Mouse (Mus musculus): ENCODE measurements around the gene Tiam2. TPM values are rescaled to one million over a fixed set of nuclear protein-coding genes. Genes with fewer than 3 reads are reported as not detected.

The Tiam2 gene
- polyA plus RNA-seq, 1 experiment = 2.5 TPM

DNA sequence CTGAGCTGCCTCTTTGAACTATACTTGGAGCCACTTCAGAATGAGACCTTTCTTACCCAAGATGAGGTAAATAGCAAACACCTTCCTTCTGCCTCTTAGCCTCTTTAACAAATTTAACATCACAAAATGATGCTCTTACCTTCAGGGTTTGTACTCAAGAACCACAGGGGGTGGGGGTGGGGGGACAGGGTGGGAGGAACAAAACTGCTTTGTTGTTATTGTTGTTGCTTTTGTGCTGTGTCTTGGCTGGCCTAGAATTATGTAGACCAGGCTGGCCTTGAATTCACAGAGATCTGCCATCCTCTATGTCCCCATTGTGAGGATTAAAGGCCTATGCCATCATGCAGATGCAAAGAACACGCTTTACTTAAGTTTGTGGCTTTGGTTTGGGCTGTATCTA is 179.3 kb downstream of the Tiam2 start:
- Histone ChIP-seq H3K27ac (ENCODE audit: insufficient read depth, low read length) (peak overlapping the region; percentile 78), H3K9ac (ENCODE audit: low read depth, poor library complexity, severe bottlenecking) (no peak overlapping the region), H3K9me3 (replicated peaks; ENCODE audit: control insufficient read depth, insufficient read depth, low read length, poor library complexity, severe bottlenecking) (no peaks in the 10 kb centered on the region; the same call in 1 of the 2 replicates), H3K4me1 (ENCODE audit: control insufficient read depth, insufficient read depth, low read length) (peaks cover 9% of the 10 kb centered on the region), H3K27me3 (ENCODE audit: control insufficient read depth, insufficient read depth, low read length, poor library complexity, severe bottlenecking) (no peaks in the 10 kb centered on the region), H3K36me3 (ENCODE audit: control insufficient read depth, insufficient read depth, low read length, poor library complexity, severe bottlenecking) (no peaks in the 10 kb centered on the region), H3K4me3 (ENCODE audit: low read depth, low read length) (no peak overlapping the region)
- TF ChIP-seq CTCF (IDR thresholded peaks at IDR 0.05; ENCODE audit: low read depth, low read length) = no peak
- no peak for TF ChIP-seq POLR2A (IDR thresholded peaks at IDR 0.05; ENCODE audit: insufficient read depth, low read length)
- no peak for TF ChIP-seq EP300 (IDR thresholded peaks at IDR 0.05; ENCODE audit: insufficient read depth, low read depth, low read length)

DNA sequence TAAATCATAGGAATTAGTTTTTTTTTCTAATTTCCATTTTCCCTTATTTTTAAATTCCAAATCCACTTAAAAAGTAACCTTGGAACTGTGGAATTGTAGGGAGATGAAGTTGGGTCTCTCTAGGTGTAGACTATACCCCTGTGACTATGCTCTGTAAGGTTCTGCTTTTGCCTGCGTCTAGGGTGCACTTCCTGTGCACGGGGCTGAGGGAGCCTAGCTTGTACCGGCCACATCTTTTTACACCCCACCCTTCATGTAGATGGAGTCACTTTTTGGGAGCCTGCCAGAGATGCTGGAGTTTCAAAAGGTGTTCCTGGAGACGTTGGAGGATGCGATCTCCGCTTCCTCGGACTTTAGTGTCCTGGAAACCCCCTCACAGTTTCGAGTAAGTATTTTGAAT is 180.1 kb downstream of the Tiam2 start:
- TF ChIP-seq EP300 (IDR thresholded peaks at IDR 0.05; ENCODE audit: insufficient read depth, low read depth, low read length) = no peak
- TF ChIP-seq POLR2A (IDR thresholded peaks at IDR 0.05; ENCODE audit: insufficient read depth, low read length) = no peak
- no peak for TF ChIP-seq CTCF (IDR thresholded peaks at IDR 0.05; ENCODE audit: low read depth, low read length)
- no peaks in the 10 kb centered on the region; the same call in 1 of the 2 replicates for H3K9me3 ChIP-seq (replicated peaks; ENCODE audit: control insufficient read depth, insufficient read depth, low read length, poor library complexity, severe bottlenecking)
- H3K27me3 ChIP-seq (ENCODE audit: control insufficient read depth, insufficient read depth, low read length, poor library complexity, severe bottlenecking) = no peaks in the 10 kb centered on the region
- H3K4me1 ChIP-seq (ENCODE audit: control insufficient read depth, insufficient read depth, low read length) = peaks cover 9% of the 10 kb centered on the region
- no peaks in the 10 kb centered on the region for H3K36me3 ChIP-seq (ENCODE audit: control insufficient read depth, insufficient read depth, low read length, poor library complexity, severe bottlenecking)
- no peak overlapping the region for H3K27ac ChIP-seq (ENCODE audit: insufficient read depth, low read length)
- H3K9ac ChIP-seq (ENCODE audit: low read depth, poor library complexity, severe bottlenecking) = no peak overlapping the region
- H3K4me3 ChIP-seq (ENCODE audit: low read depth, low read length) = no peak overlapping the region

DNA sequence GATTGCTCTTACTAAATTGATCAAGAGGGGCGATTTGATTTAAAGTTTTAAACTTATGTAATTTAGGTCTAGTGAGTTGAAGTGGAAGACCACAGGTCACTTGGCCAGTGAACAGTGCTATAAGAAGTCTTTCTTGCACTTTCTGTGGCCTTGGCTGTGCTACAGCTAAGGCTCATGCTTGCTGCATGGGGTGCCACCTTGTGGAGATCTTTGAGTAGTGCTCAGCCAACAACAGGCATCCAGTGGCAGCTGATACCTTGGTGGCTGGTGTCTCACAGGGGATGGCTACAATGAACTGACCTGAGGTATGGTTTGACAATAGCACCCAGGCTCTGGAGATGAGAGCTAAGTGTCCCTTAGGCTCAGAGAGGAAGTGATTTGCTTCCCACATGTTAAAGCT is 183.5 kb downstream of the Tiam2 start:
- Histone ChIP-seq H3K9ac (ENCODE audit: low read depth, poor library complexity, severe bottlenecking) (no peak overlapping the region), H3K9me3 (replicated peaks; ENCODE audit: control insufficient read depth, insufficient read depth, low read length, poor library complexity, severe bottlenecking) (no peaks in the 10 kb centered on the region; the same call in 1 of the 2 replicates), H3K36me3 (ENCODE audit: control insufficient read depth, insufficient read depth, low read length, poor library complexity, severe bottlenecking) (no peaks in the 10 kb centered on the region), H3K4me1 (ENCODE audit: control insufficient read depth, insufficient read depth, low read length) (peaks cover 5% of the 10 kb centered on the region), H3K27ac (ENCODE audit: insufficient read depth, low read length) (no peak overlapping the region), H3K4me3 (ENCODE audit: low read depth, low read length) (no peak overlapping the region), H3K27me3 (ENCODE audit: control insufficient read depth, insufficient read depth, low read length, poor library complexity, severe bottlenecking) (no peaks in the 10 kb centered on the region)
- TF ChIP-seq POLR2A (IDR thresholded peaks at IDR 0.05; ENCODE audit: insufficient read depth, low read length) = no peak
- peak; percentile 91 for TF ChIP-seq CTCF (IDR thresholded peaks at IDR 0.05; ENCODE audit: low read depth, low read length)

DNA sequence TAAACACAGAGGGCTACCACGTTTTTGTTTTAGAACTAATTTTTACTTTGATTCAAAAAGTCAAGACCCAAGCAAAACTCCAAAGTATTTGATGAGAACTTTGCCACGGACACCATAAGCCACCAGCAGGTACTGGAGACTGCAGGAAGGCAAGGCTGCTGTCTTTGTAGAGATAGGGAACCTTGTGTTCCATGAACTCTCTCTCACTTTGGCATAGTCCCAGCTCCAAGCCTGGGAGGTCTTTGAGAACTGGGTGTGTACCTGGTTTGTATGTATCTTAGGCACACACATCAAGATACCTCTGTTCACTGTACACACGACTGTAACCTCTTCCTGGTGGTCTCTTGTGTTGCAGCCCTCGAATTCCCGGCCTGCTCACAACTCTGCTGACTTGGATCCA is 187.9 kb downstream of the Tiam2 start:
- peaks cover 1% of the 10 kb centered on the region for H3K4me1 ChIP-seq (ENCODE audit: control insufficient read depth, insufficient read depth, low read length)
- H3K27ac ChIP-seq (ENCODE audit: insufficient read depth, low read length) = no peak overlapping the region
- no peaks in the 10 kb centered on the region for H3K9me3 ChIP-seq (replicated peaks; ENCODE audit: control insufficient read depth, insufficient read depth, low read length, poor library complexity, severe bottlenecking)
- no peak for TF ChIP-seq POLR2A (IDR thresholded peaks at IDR 0.05; ENCODE audit: insufficient read depth, low read length)
- TF ChIP-seq EP300 (IDR thresholded peaks at IDR 0.05; ENCODE audit: insufficient read depth, low read depth, low read length) = no peak
- TF ChIP-seq CTCF (IDR thresholded peaks at IDR 0.05; ENCODE audit: low read depth, low read length) = no peak
- H3K9ac ChIP-seq (ENCODE audit: low read depth, poor library complexity, severe bottlenecking) = no peak overlapping the region
- no peaks in the 10 kb centered on the region for H3K27me3 ChIP-seq (ENCODE audit: control insufficient read depth, insufficient read depth, low read length, poor library complexity, severe bottlenecking)
- no peaks in the 10 kb centered on the region; the same call in 1 of the 2 replicates for H3K36me3 ChIP-seq (ENCODE audit: control insufficient read depth, insufficient read depth, low read length, poor library complexity, severe bottlenecking)
- H3K4me3 ChIP-seq (ENCODE audit: low read depth, low read length) = no peak overlapping the region

DNA sequence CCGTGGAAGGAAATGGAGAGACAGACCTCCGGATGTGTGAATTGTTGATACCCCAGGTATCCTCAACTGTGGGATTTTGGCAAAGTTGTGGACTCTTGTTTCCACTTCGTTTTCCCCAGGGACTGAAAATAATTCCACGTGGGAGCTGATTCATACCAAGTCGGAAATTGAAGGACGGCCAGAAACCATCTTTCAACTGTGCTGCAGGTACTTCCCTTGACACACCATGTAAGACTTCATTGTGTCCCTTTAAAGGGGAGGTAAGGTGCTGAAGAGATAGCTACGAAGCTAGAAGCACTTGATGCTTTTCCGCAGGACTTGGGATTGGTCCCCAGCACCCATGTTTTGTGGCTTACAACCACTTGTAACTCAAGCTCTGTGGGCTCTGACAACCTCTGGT is 189.5 kb downstream of the Tiam2 start:
- no peak for TF ChIP-seq POLR2A (IDR thresholded peaks at IDR 0.05; ENCODE audit: insufficient read depth, low read length)
- TF ChIP-seq EP300 (IDR thresholded peaks at IDR 0.05; ENCODE audit: insufficient read depth, low read depth, low read length) = no peak
- TF ChIP-seq CTCF (IDR thresholded peaks at IDR 0.05; ENCODE audit: low read depth, low read length) = no peak
- no peak overlapping the region for H3K4me3 ChIP-seq (ENCODE audit: low read depth, low read length)
- H3K27ac ChIP-seq (ENCODE audit: insufficient read depth, low read length) = no peak overlapping the region
- H3K27me3 ChIP-seq (ENCODE audit: control insufficient read depth, insufficient read depth, low read length, poor library complexity, severe bottlenecking) = no peaks in the 10 kb centered on the region
- no peaks in the 10 kb centered on the region for H3K9me3 ChIP-seq (replicated peaks; ENCODE audit: control insufficient read depth, insufficient read depth, low read length, poor library complexity, severe bottlenecking)
- H3K36me3 ChIP-seq (ENCODE audit: control insufficient read depth, insufficient read depth, low read length, poor library complexity, severe bottlenecking) = no peaks in the 10 kb centered on the region; the same call in 1 of the 2 replicates
- H3K9ac ChIP-seq (ENCODE audit: low read depth, poor library complexity, severe bottlenecking) = no peak overlapping the region
- H3K4me1 ChIP-seq (ENCODE audit: control insufficient read depth, insufficient read depth, low read length) = peaks cover 1% of the 10 kb centered on the region

DNA sequence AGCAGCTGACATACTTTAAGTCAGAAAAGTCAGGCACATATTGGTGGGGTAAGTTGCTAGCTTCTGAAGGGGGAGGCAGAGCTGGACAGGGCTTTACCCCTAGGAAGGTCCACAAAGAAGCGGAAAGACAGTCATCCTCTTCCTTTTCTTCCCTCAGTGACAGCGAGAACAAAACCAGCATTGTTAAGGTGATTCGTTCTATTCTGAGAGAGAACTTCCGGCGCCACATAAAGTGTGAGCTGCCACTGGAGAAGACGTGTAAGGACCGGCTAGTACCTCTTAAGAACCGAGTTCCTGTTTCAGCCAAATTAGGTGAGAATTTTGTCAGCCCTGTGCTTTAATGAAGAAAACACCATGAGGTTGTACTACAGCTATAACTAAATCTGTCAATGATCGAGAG is 190.0 kb downstream of the Tiam2 start:
- H3K4me1 ChIP-seq (ENCODE audit: control insufficient read depth, insufficient read depth, low read length) = peaks cover 1% of the 10 kb centered on the region
- H3K9ac ChIP-seq (ENCODE audit: low read depth, poor library complexity, severe bottlenecking) = no peak overlapping the region
- H3K36me3 ChIP-seq (ENCODE audit: control insufficient read depth, insufficient read depth, low read length, poor library complexity, severe bottlenecking) = no peaks in the 10 kb centered on the region; the same call in 1 of the 2 replicates
- H3K27me3 ChIP-seq (ENCODE audit: control insufficient read depth, insufficient read depth, low read length, poor library complexity, severe bottlenecking) = no peaks in the 10 kb centered on the region
- H3K27ac ChIP-seq (ENCODE audit: insufficient read depth, low read length) = no peak overlapping the region
- H3K4me3 ChIP-seq (ENCODE audit: low read depth, low read length) = no peak overlapping the region
- TF ChIP-seq CTCF (IDR thresholded peaks at IDR 0.05; ENCODE audit: low read depth, low read length) = no peak
- TF ChIP-seq EP300 (IDR thresholded peaks at IDR 0.05; ENCODE audit: insufficient read depth, low read depth, low read length) = 0 out of 2 replicates have a peak, but pooled peaks have one; percentile 36
- no peak for TF ChIP-seq POLR2A (IDR thresholded peaks at IDR 0.05; ENCODE audit: insufficient read depth, low read length)
- no peaks in the 10 kb centered on the region for H3K9me3 ChIP-seq (replicated peaks; ENCODE audit: control insufficient read depth, insufficient read depth, low read length, poor library complexity, severe bottlenecking)
